Mouse (Mus musculus) liver, embryonic 16.5 days (tissue): ENCODE results near the gene Tex50. TPM values are rescaled to one million over a fixed set of nuclear protein-coding genes. Genes with fewer than 3 reads are reported as not detected.
A peak's percentile ranks its signal among the peaks of the same experiment; 100 is the strongest.

Experiments
- ATAC-seq: fragments of 200-750 bp; cut with Nextera tagmentation; 2 replicates; pipeline ENCODE4 v1.8.0; 2017; ENCODE audit warnings: low read depth, mild to moderate bottlenecking, moderate number of reproducible peaks, moderate library complexity
- H3K27ac ChIP-seq: fragments of 300-500 bp; sonication (generic); 2 replicates; pipeline ENCODE4 v1.5.1; 2014; ENCODE audit warnings: mild to moderate bottlenecking, low read length
- H3K27me3 ChIP-seq: fragments of 300-500 bp; sonication (generic); 2 replicates; pipeline ENCODE4 v1.6.1; 2014; ENCODE audit warnings: low read depth, low read length, mixed read lengths; ENCODE audit not compliant: control insufficient read depth, insufficient read depth
- H3K36me3 ChIP-seq: fragments of 300-500 bp; sonication (generic); 2 replicates; pipeline ENCODE4 v1.6.1; 2014; ENCODE audit warnings: mild to moderate bottlenecking; ENCODE audit not compliant: control insufficient read depth, insufficient read depth
- H3K4me1 ChIP-seq: fragments of 300-500 bp; sonication (generic); 2 replicates; pipeline ENCODE4 v1.6.1; 2014; ENCODE audit warnings: low read depth, low read length, mixed read lengths; ENCODE audit not compliant: control insufficient read depth
- H3K4me2 ChIP-seq: fragments of 300-500 bp; sonication (generic); 2 replicates; pipeline ENCODE4 v1.6.1; 2014; ENCODE audit warnings: low read depth, low read length, mixed read lengths
- H3K4me3 ChIP-seq: fragments of 300-500 bp; sonication (generic); 2 replicates; pipeline ENCODE4 v1.5.1; 2014; ENCODE audit warnings: low read depth, mild to moderate bottlenecking, low read length
- H3K9ac ChIP-seq: fragments of 300-500 bp; sonication (generic); 2 replicates; pipeline ENCODE4 v1.6.1; 2014; ENCODE audit warnings: low read depth, low read length
- H3K9me3 ChIP-seq: fragments of 300-500 bp; sonication (generic); replicated peaks from 2 replicates; pipeline ENCODE4 v1.6.1; 2016; ENCODE audit warnings: low read length; ENCODE audit not compliant: control insufficient read depth
- WGBS: fragments of 180-500 bp; shearing (Covaris S2); extraction: QIAGEN DNeasy Blood & Tissue Kit; methylation state at CpG from one replicate; pipeline ENCODE4 v1.1.7; 2014; ENCODE audit not compliant: insufficient replicate concordance; 5-methylcytosine and 5-hydroxymethylcytosine counted together
- polyA plus RNA-seq: library from polyadenylated mRNA; unstranded; fragments of >200 nt; fragmentation: Nextera tagmentation; extraction: Ambion mirVana; gene quantifications from 2 replicates; pipeline ENCODE4 v1.2.1, GENCODE M21; 2015

Tex50 gene
- polyA plus RNA-seq, 1 experiment from 2014 or later = not detected

- ATAC-seq = no peak
- WGBS = 41% methylated on average over 2 of the region's 2 CpGs
- Histone ChIP-seq H3K4me2 (no peak overlapping the region), H3K4me1 (no peaks in the 10 kb centered on the region), H3K36me3 (no peaks in the 10 kb centered on the region), H3K4me3 (no peak overlapping the region), H3K27me3 (peaks cover 4% of the 10 kb centered on the region; the same call in 1 of the 2 replicates), H3K9me3 (no peaks in the 10 kb centered on the region), H3K9ac (no peak overlapping the region), H3K27ac (no peak overlapping the region)
Measured at GRCm38 (mm10) chr1:161139496-161139895, 19.6 kb downstream of the Tex50 start.

DNA sequence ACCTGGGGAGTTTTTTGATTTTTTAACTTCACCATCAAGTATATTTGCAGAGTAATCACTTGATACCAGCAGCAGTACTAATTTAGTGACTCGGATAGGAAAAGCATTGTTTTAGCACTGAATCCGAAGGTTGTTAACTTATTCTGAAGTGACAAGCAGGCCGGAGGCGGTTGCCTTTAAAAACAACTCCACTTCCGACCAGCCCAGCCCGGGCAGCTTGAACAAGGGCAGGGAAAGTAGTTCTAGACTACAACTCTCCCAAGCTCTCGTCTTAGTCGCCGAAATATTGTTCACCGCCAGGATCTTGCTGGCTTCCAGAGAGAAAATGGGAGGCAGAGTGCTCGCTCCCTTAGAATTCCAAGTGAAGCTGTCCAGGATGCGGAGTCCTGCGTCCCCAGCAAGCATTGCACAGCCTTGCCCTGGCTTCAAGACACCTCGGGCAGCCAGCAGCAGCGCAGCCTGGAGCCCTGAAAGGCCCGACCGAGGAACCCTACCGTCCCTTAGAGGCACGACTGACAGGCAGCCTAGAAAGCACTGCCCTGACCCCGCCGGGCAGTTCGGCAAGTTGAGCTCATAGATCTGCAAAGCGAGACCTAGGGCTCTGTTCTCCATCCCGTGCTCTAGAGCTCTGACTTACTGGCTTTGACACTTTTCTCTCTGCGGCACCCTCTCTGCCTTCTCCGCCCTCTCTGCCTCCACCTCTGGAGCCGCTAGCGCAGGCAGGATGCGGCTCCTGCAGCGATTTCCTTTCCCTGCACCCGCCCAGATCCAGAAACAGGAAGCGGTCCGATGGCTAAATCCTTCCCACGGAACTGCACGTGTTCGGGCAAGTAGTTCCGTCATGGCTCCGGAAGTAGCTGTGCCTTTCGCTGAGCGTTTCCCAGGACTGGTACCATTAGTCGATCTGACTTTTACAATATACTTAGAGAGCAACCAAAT is 28.1 kb downstream of the Tex50 start, which contains the start of gene Klhl20:
Klhl20 (minus strand) TSS at position 786 of the 939 bp plus-strand sequence.
- peak within 1 kb of the TSS; percentile 75 for H3K4me2 ChIP-seq
- no peaks in the 10 kb centered on the region for H3K9me3 ChIP-seq
- ATAC-seq = peak; percentile 95
- H3K4me3 ChIP-seq = peak within 1 kb of the TSS; percentile 86
- H3K4me1 ChIP-seq = peaks cover 6% of the 10 kb centered on the region
- peak within 1 kb of the TSS; percentile 80 for H3K9ac ChIP-seq
- peak within 1 kb of the TSS; percentile 80 for H3K27ac ChIP-seq
- H3K36me3 ChIP-seq = no peaks in the 10 kb centered on the region
- under 1% methylated on average over 41 of the region's 41 CpGs for WGBS
- H3K27me3 ChIP-seq = no peaks in the 10 kb centered on the region

DNA sequence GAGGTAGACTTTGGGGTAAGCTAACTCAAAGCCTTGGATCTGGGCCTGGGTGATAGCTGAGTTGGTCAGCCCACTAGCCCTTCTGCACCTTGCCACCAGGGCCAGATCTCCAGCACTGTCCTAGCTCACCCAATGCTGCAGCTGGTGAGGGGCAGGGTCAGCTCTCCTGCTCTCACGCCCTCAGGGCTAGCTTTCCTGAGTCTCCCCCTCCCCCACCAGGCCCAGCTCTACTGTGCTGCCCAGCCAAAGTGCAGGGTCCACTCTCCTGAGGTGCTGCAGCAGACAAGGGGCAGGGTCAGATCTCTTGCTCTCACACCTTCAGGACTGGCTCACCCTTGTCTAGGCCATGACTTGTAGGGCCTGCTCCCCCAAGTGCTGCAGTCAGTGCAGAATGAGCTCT is 32.7 kb downstream of the Tex50 start:
- Histone ChIP-seq H3K36me3 (no peaks in the 10 kb centered on the region), H3K9ac (no peak overlapping the region), H3K27me3 (no peaks in the 10 kb centered on the region), H3K4me2 (no peak overlapping the region), H3K4me3 (no peak overlapping the region), H3K4me1 (peaks cover 6% of the 10 kb centered on the region), H3K9me3 (no peaks in the 10 kb centered on the region), H3K27ac (no peak overlapping the region)
- 0 out of 2 replicates have a peak, but pooled peaks have one; percentile 9 for ATAC-seq
- WGBS = 60% methylated on average over 1 of the region's 1 CpGs

- H3K9me3 ChIP-seq = no peaks in the 10 kb centered on the region
- H3K4me3 ChIP-seq = no peak overlapping the region
- no peaks in the 10 kb centered on the region for H3K36me3 ChIP-seq
- H3K27me3 ChIP-seq = no peaks in the 10 kb centered on the region
- no peaks in the 10 kb centered on the region for H3K4me1 ChIP-seq
- no peak overlapping the region for H3K27ac ChIP-seq
- H3K9ac ChIP-seq = no peak overlapping the region
- H3K4me2 ChIP-seq = no peak overlapping the region
- ATAC-seq = no peak
- WGBS = 81% methylated on average over 10 of the region's 10 CpGs
Measured at GRCm38 (mm10) chr1:161122661-161123418, 36.3 kb downstream of the Tex50 start.

DNA sequence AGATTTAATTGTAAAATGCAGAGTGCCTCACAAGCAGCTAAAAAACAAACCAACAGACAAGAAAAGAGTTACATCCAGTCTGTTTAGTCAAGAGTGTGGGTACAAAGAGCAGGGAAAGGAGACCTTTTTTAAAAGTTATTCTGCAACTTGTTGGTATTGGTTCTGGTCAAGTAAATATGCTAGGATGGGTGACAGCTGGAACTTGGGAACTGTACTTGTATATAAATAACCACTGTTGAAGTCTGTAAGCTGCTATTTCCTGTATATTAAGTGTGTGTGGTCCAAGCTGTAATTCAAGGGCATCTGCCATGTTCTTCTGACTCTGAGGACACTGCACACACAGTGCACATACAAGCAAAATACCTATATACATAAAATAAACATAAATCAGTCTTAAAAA is 44.5 kb downstream of the Tex50 start:
- Histone ChIP-seq H3K9me3 (no peaks in the 10 kb centered on the region), H3K27me3 (no peaks in the 10 kb centered on the region), H3K36me3 (no peaks in the 10 kb centered on the region), H3K4me3 (no peak overlapping the region), H3K9ac (no peak overlapping the region), H3K4me1 (no peaks in the 10 kb centered on the region), H3K4me2 (no peak overlapping the region), H3K27ac (no peak overlapping the region)
- no peak for ATAC-seq

DNA sequence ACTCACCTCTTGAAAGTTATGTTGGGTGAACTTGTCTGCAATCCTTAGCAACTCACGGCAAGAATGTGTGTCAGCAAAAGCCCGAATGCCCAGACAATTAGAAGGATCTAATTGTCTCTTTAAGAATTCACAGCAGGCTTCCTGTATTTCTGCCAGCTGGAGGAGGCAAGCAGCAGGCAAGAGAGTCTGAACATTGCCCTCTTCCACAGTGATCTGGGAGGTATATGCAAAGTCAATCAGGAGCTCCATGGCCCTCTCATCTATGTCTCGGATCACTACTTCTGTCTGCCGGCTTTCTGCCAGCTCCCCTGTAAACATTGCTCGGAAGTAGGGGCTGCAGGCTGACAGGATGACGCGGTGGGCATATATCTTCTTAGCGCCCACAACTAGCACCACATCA is 49.9 kb downstream of the Tex50 start:
- Histone ChIP-seq H3K9ac (no peak overlapping the region), H3K4me3 (no peak overlapping the region), H3K36me3 (no peaks in the 10 kb centered on the region), H3K9me3 (no peaks in the 10 kb centered on the region), H3K4me1 (no peaks in the 10 kb centered on the region), H3K27me3 (no peaks in the 10 kb centered on the region), H3K4me2 (no peak overlapping the region), H3K27ac (no peak overlapping the region)
- WGBS = 85% methylated on average over 8 of the region's 8 CpGs
- no peak for ATAC-seq

Other genes with a start within 250 kb of the Tex50 start
- 1,260 and 1,401 TPM in 2 replicates for gene Serpinc1, start 180.7 kb downstream of the Tex50 start, polyA plus RNA-seq
- gene Zbtb37, start 124.5 kb downstream of the Tex50 start, polyA plus RNA-seq = 1.8 and 1.9 TPM in 2 replicates
- 25.6 and 26.5 TPM in 2 replicates for gene Dars2, start 88.7 kb downstream of the Tex50 start, polyA plus RNA-seq
- 37.1 and 38.6 TPM in 2 replicates for gene Cenpl, start 88.6 kb downstream of the Tex50 start, polyA plus RNA-seq
- gene Klhl20, start 27.8 kb downstream of the Tex50 start, polyA plus RNA-seq = 5.2 and 5.6 TPM in 2 replicates
- not detected in 2 replicates for gene Ankrd45, start 16.6 kb downstream of the Tex50 start, polyA plus RNA-seq
- 383 and 398 TPM in 2 replicates for gene Prdx6, start 91.9 kb upstream of the Tex50 start, polyA plus RNA-seq
- gene Tnfsf4, start 236.1 kb upstream of the Tex50 start, polyA plus RNA-seq = 0.07 TPM in 1 of 2 replicates, not detected in the other